Mouse (Mus musculus): Measurements from ENCODE around the gene Prkce. TPM values are rescaled to one million over a fixed set of nuclear protein-coding genes. Genes with fewer than 3 reads are reported as not detected.

Prkce gene
- polyA plus RNA-seq, 1 experiment from 2014 or later: 6.7 TPM

GRCm38 (mm10) chr17:86703336-86703735 is 535.8 kb downstream of the Prkce start:
- H3K9me3 ChIP-seq (replicated peaks; ENCODE audit: control insufficient read depth, low read length): no peaks in the 10 kb centered on the region
- no peak overlapping the region for H3K4me3 ChIP-seq (ENCODE audit: low read depth, low read length)
- ATAC-seq (replicated peaks; ENCODE audit: insufficient number of reproducible peaks, low FRiP score, low TSS enrichment, low read depth): no peak
- no peaks in the 10 kb centered on the region for H3K4me1 ChIP-seq (ENCODE audit: control insufficient read depth, insufficient read depth, low read length)
- no peaks in the 10 kb centered on the region for H3K27me3 ChIP-seq (ENCODE audit: control insufficient read depth, insufficient read depth, low read length)
- 86% methylated on average over 4 of the region's 4 CpGs for WGBS
- no peak overlapping the region for H3K27ac ChIP-seq (replicated peaks; ENCODE audit: low read depth, low read length)
- no peak overlapping the region for H3K9ac ChIP-seq (replicated peaks; ENCODE audit: low read length)
- no peak overlapping the region for H3K4me2 ChIP-seq (ENCODE audit: low read depth, low read length)
- no peak for DNase-seq (ENCODE audit: low spot score)
- no peaks in the 10 kb centered on the region for H3K36me3 ChIP-seq (replicated peaks; ENCODE audit: control insufficient read depth, insufficient read depth, low read depth, low read length)

DNA sequence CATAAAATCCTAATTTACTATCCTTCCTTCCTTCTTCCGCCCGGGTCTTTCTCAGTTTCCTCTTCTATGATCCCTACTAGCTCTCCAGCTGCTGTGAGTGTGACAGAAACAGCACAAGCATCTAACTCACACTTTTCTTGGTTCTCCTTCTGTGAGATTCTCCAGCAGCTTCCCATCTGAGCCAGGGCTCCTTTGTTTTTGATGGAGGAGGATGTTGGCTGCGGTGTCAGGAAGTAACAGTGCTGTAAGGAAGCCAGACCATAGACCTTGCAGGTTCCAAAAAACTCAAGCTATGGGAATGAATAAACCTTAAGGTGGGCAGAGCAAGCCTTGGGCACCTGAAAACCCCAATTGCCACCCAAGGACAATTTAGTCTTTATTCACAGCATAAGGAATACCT is 537.7 kb downstream of the Prkce start:
- Histone ChIP-seq H3K9me3 (replicated peaks; ENCODE audit: control insufficient read depth, low read length) (no peaks in the 10 kb centered on the region), H3K4me1 (ENCODE audit: control insufficient read depth, insufficient read depth, low read length) (no peaks in the 10 kb centered on the region), H3K4me2 (ENCODE audit: low read depth, low read length) (no peak overlapping the region), H3K4me3 (ENCODE audit: low read depth, low read length) (no peak overlapping the region), H3K9ac (replicated peaks; ENCODE audit: low read length) (no peak overlapping the region), H3K36me3 (replicated peaks; ENCODE audit: control insufficient read depth, insufficient read depth, low read depth, low read length) (no peaks in the 10 kb centered on the region), H3K27me3 (ENCODE audit: control insufficient read depth, insufficient read depth, low read length) (no peaks in the 10 kb centered on the region), H3K27ac (replicated peaks; ENCODE audit: low read depth, low read length) (no peak overlapping the region)
- ATAC-seq (replicated peaks; ENCODE audit: insufficient number of reproducible peaks, low FRiP score, low TSS enrichment, low read depth) (no peak), DNase-seq (ENCODE audit: low spot score) (no peak)
- WGBS: 86% methylated on average over 3 of the region's 3 CpGs

DNA sequence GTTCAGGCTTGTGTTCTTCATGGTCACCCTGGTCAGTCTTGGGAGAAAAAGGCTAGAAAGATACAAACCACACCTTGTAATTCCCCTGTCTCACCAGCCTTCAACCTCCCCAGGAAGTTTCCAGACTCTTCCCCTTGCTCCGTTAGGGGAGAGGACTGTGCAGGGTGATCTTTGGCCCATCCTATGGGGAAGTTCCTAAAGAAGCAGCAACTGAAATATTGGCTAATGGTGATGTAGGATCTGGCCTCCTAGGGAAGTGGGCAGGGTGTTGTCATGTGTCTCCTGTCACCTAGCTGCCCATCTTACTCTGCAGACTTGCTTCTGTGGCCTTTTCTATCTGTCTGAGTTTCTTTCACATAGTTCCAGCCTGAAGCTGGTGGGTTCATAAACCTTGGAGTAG is 538.9 kb downstream of the Prkce start:
- ATAC-seq (replicated peaks; ENCODE audit: insufficient number of reproducible peaks, low FRiP score, low TSS enrichment, low read depth): no peak
- DNase-seq (ENCODE audit: low spot score): no peak
- H3K4me3 ChIP-seq (ENCODE audit: low read depth, low read length): no peak overlapping the region
- H3K27ac ChIP-seq (replicated peaks; ENCODE audit: low read depth, low read length): no peak overlapping the region
- no peaks in the 10 kb centered on the region for H3K36me3 ChIP-seq (replicated peaks; ENCODE audit: control insufficient read depth, insufficient read depth, low read depth, low read length)
- WGBS: 74% methylated on average over 1 of the region's 1 CpGs
- H3K9ac ChIP-seq (replicated peaks; ENCODE audit: low read length): no peak overlapping the region
- H3K4me2 ChIP-seq (ENCODE audit: low read depth, low read length): no peak overlapping the region
- no peaks in the 10 kb centered on the region for H3K9me3 ChIP-seq (replicated peaks; ENCODE audit: control insufficient read depth, low read length)
- H3K4me1 ChIP-seq (ENCODE audit: control insufficient read depth, insufficient read depth, low read length): no peaks in the 10 kb centered on the region
- no peaks in the 10 kb centered on the region for H3K27me3 ChIP-seq (ENCODE audit: control insufficient read depth, insufficient read depth, low read length)

Other genes starting within 250 kb of the Prkce start
- 12.3 and 12.6 TPM in 2 replicates for gene Srbd1, start 22.6 kb upstream of the Prkce start, polyA plus RNA-seq (2014; fragmentation: Nextera tagmentation; extraction: Ambion mirVana)

Data from embryonic facial prominence, embryonic 11.5 days (tissue).